Comparison of ENCODE assay signal across 11 mouse cellular contexts in genomic region chr9:61216012-61216770, GRCm38 (mm10).
DNase-seq lines count a peak whose midpoint lies in the region; ATAC-seq and TF ChIP-seq lines count a peak whose summit lies in the region.
"Had no signal": no experiment of that assay in that cellular context is flagged by ENCODE, and none has a peak within 500 bp of the region (broad histone marks: within the 10 kb centered on the region; RNA-seq: fewer than 3 reads in every experiment).

No protein-coding gene starts in this region.

- TF ChIP-seq CTCF in cerebellum, adult 2 months (IDR thresholded peaks at IDR 0.05; ENCODE audit: borderline replicate concordance, insufficient read depth, low read depth, low read length) = no peak
- no peak for TF ChIP-seq CTCF in kidney, adult 2 months (conservative IDR thresholded peaks at IDR 0.05; ENCODE audit: insufficient read depth, insufficient read length, low read depth, low read length)

- no peaks in the 10 kb centered on the region for H3K9me3 ChIP-seq in forebrain, embryonic 10.5 days
- H3K9me3 ChIP-seq in midbrain, embryonic 13.5 days = no peaks in the 10 kb centered on the region

- H3K4me2 ChIP-seq in midbrain, embryonic 13.5 days (replicated peaks) = no peak overlapping the region

- no peak for TF ChIP-seq POLR2A in cerebellum, adult 2 months (IDR thresholded peaks at IDR 0.05; ENCODE audit: borderline replicate concordance, insufficient read depth, low read length)
- TF ChIP-seq POLR2A in kidney, adult 2 months (IDR thresholded peaks at IDR 0.05; ENCODE audit: low read depth, low read length) = no peak

- no peak overlapping the region for H3K9ac ChIP-seq in midbrain, embryonic 13.5 days (replicated peaks)

- no peak overlapping the region for H3K27ac ChIP-seq in cerebellum, adult 2 months (ENCODE audit: insufficient read depth, low read length)
- H3K27ac ChIP-seq in forebrain, embryonic 10.5 days = peak overlapping the region; percentile 45
- no peak overlapping the region for H3K27ac ChIP-seq in kidney, adult 2 months (ENCODE audit: insufficient read depth, low read depth, low read length)
- peak overlapping the region; percentile 35; the same call in 1 of the 2 replicates for H3K27ac ChIP-seq in midbrain, embryonic 13.5 days
- H3K27ac ChIP-seq: left cerebral cortex, adult 2 months had no signal

- H3K4me1 ChIP-seq in cerebellum, adult 2 months (ENCODE audit: control insufficient read depth, insufficient read depth, low read length) = no peaks in the 10 kb centered on the region
- peaks cover 35% of the 10 kb centered on the region for H3K4me1 ChIP-seq in forebrain, embryonic 10.5 days
- H3K4me1 ChIP-seq in kidney, adult 2 months (ENCODE audit: control insufficient read depth, insufficient read depth, low read length) = no peaks in the 10 kb centered on the region
- H3K4me1 ChIP-seq in midbrain, embryonic 13.5 days (replicated peaks) = peaks cover 38% of the 10 kb centered on the region

- WGBS in cerebellum, adult 2 months = 77% methylated on average over 13 of the region's 13 CpGs
- WGBS in forebrain, embryonic 10.5 days = 80% methylated on average over 13 of the region's 13 CpGs
- 52% methylated on average over 13 of the region's 13 CpGs for WGBS in kidney, adult 2 months
- 50% methylated on average over 13 of the region's 13 CpGs for WGBS in midbrain, embryonic 13.5 days

- no peaks in the 10 kb centered on the region for H3K36me3 ChIP-seq in forebrain, embryonic 10.5 days (replicated peaks)
- H3K36me3 ChIP-seq in kidney, adult 2 months (ENCODE audit: control insufficient read depth, insufficient read depth, low read length) = no peaks in the 10 kb centered on the region
- H3K36me3 ChIP-seq in midbrain, embryonic 13.5 days = no peaks in the 10 kb centered on the region

- H3K27me3 ChIP-seq in cerebellum, adult 2 months (ENCODE audit: control insufficient read depth, insufficient read depth, low read length) = no peaks in the 10 kb centered on the region
- H3K27me3 ChIP-seq in forebrain, embryonic 10.5 days (ENCODE audit: poor library complexity, severe bottlenecking) = peaks cover 71% of the 10 kb centered on the region
- H3K27me3 ChIP-seq in kidney, adult 2 months (replicated peaks; ENCODE audit: control insufficient read depth, insufficient read depth, low read length) = no peaks in the 10 kb centered on the region
- H3K27me3 ChIP-seq in midbrain, embryonic 13.5 days = peaks cover 24% of the 10 kb centered on the region; the same call in 1 of the 2 replicates

- DNase-seq in cerebellum, postnatal 10 days = peak; percentile 74 to 85
- no peak for DNase-seq in cerebellum, adult 2 months
- DNase-seq in forebrain, embryonic 10.5 days (ENCODE audit: extremely low spot score, low spot score) = no peak
- DNase-seq in kidney, adult 2 months = peak; percentile 48
- no peak for DNase-seq in ovary, adult 18-20 months (ENCODE audit: low spot score)
- no peak for DNase-seq in adrenal gland, postnatal 14 days
- no peak for DNase-seq in lung, postnatal 4 days
- DNase-seq: gastrocnemius, postnatal 10 days; lung, postnatal 10 days had no signal

- no peak overlapping the region for H3K4me3 ChIP-seq in cerebellum, adult 2 months (replicated peaks; ENCODE audit: insufficient read depth, low read depth, low read length)
- no peak overlapping the region for H3K4me3 ChIP-seq in forebrain, embryonic 10.5 days
- H3K4me3 ChIP-seq in kidney, adult 2 months (ENCODE audit: insufficient read depth, low read depth, low read length) = no peak overlapping the region
- no peak overlapping the region for H3K4me3 ChIP-seq in midbrain, embryonic 13.5 days (replicated peaks)
- H3K4me3 ChIP-seq: left cerebral cortex, adult 2 months had no signal

- ATAC-seq in midbrain, embryonic 13.5 days = peak; percentile 62

Comparison
In these comparisons a context has a peak if more than half of its experiments do, and no peak if none do; other contexts are left out.
1. DNase-seq: peak in cerebellum, postnatal 10 days (2 of 2) and kidney, adult 2 months (single experiment); none in cerebellum, adult 2 months (0 of 2), forebrain, embryonic 10.5 days (single experiment), ovary, adult 18-20 months (single experiment), adrenal gland, postnatal 14 days (single experiment) and lung, postnatal 4 days (0 of 2).
2. H3K27ac ChIP-seq: peak in forebrain, embryonic 10.5 days (single experiment) and midbrain, embryonic 13.5 days (single experiment); none in cerebellum, adult 2 months (single experiment) and kidney, adult 2 months (single experiment).